Mouse (Mus musculus) right cerebral cortex, adult 18-20 months (tissue): ENCODE measurements at regions not wholly inside any gene's neighbourhood (a gene's known extent, or its start where the extent isn't known, plus 50 kb on each side); places are given as distances from the start of the nearest gene placed in this dataset.
"Not testable (repeated sequence)": the region's sequence is repeated elsewhere in the genome, so short reads cannot be mapped to it uniquely, and the experiment has no call there.

Experiments used
- DNase-seq: peaks from one replicate; pipeline ENCODE4 v3.0.0; 2022; ENCODE audit warnings: mixed read lengths

GRCm38 (mm10) chr5:59831836-59832235 lies 1976.8 kb upstream of the G6pd2 start:
- DNase-seq, result no peak

DNA sequence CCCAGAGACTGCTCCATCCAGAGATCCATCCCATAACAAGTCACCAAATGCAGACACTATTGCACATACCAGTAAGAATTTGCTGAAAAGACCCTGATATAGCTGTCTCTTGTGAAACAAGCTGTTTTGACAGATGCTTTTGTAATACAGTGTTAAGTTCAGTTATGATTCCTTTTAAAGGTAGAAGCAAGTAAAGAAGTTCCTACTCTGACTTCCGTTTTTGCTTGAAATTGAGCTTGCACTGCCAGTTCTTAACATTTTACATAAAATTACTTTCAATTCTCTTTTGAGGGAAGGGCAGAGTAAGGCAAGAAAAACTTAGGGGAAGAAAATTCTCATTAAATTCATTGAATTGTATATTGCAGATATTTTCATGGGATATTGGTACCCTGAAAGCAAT lies 1962.9 kb upstream of the G6pd2 start:
- no peak for DNase-seq

DNA sequence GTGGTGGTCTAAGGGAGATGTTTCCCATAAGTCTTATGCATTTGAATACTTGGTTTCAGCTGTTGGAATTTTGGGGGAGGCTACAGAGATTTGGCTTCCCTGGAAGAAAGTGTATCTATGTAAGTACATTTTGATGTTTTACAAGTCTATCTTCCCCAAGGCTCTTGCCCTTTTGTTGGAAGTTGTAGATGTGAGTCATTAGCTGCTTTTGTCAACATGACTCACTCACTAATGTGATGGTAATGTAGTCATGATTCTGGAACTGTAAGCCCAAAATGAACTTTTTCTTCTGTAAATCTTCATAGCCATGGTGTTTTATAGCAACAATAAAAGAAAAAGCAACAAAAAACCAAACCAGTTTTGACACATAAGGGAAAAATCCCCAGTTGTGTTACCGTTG lies 1961.0 kb upstream of the G6pd2 start:
- DNase-seq, result peak; percentile 1

DNA sequence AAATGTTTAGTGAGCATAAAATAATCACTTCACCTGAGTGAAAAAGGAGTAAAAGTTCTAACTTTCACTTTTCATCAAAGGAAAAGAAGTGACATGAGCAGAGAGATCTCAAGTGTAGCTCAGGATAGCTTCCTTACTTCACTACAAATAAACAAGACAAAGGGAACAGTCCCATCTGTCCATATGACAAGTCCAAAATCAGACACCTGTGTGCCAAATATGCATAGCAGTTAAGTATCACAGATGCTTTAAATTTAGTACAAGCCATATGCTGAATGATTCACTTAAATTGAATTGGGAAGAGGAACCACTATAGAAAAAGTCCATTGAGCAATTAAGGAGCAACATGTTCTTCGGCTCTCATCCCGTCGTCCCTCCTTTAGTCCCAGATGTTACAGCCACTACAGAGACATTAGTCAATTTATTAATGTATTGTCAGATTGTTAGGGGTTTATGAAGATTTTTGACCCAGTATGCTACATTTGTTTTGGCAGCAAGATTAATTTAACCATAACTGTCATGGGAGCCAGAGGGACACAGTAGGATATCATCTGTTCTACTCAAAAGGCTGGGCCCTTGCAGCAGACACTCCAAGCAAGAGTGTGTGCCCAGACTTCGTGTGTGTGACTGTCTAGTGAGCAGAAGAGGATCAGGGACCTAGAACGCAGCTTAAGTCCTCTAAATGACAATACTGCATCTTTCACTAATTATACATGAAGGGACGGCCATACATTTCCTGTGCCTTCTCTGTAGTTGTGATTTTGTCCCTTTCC lies 1914.5 kb upstream of the G6pd2 start:
- DNase-seq, result no peak

GRCm38 (mm10) chr5:59921910-59922309 lies 1886.7 kb upstream of the G6pd2 start:
- no peak for DNase-seq

- DNase-seq, result no peak
These were observed 1867.8 kb upstream of the G6pd2 start for GRCm38 (mm10) chr5:59940861-59941260.

- no peak for DNase-seq
These were observed 1862.9 kb upstream of the G6pd2 start for GRCm38 (mm10) chr5:59945761-59946160.

GRCm38 (mm10) chr5:59947831-59948568 lies 1860.6 kb upstream of the G6pd2 start:
- no peak for DNase-seq

GRCm38 (mm10) chr5:59956240-59956639 lies 1852.4 kb upstream of the G6pd2 start:
- DNase-seq, result not testable (repeated sequence)

- DNase-seq, result peak; percentile 54
These were observed 1811.9 kb upstream of the G6pd2 start for GRCm38 (mm10) chr5:59996698-59997097.

GRCm38 (mm10) chr5:60042603-60043175 lies 1765.9 kb upstream of the G6pd2 start:
- not testable (repeated sequence) for DNase-seq

GRCm38 (mm10) chr5:60049053-60049452 lies 1759.6 kb upstream of the G6pd2 start:
- no peak for DNase-seq

GRCm38 (mm10) chr5:60061178-60061577 lies 1747.4 kb upstream of the G6pd2 start:
- no peak for DNase-seq
